Mouse (Mus musculus) testis, adult 2 months (tissue): ENCODE measurements around the gene Gm20388.

Experiments
- CTCF ChIP-seq: fragments of 200-500 bp; IDR thresholded peaks from 2 replicates; pipeline ENCODE4 v1.5.1; 2012; ENCODE audit warnings: low read depth, mild to moderate bottlenecking, inconsistent platforms, low read length, moderate library complexity; ENCODE audit not compliant: control insufficient read depth, insufficient read depth, insufficient replicate concordance
- POLR2A ChIP-seq: fragments of 200-500 bp; IDR thresholded peaks from 2 replicates; pipeline ENCODE4 v1.6.1; 2012; ENCODE audit warnings: low read depth, mild to moderate bottlenecking, inconsistent platforms, low read length, moderate library complexity; ENCODE audit not compliant: control insufficient read depth

GRCm38 (mm10) chr8:122875186-122875585 lies 2964.5 kb downstream of the Gm20388 start:
- TF ChIP-seq POLR2A (no peak), CTCF (no peak)
